Mouse (Mus musculus) duodenum, adult 2 months (tissue): Measurements from ENCODE around the gene Gas8. TPM values are rescaled to one million over a fixed set of nuclear protein-coding genes. Genes with fewer than 3 reads are reported as not detected.

Source experiments
- polyA plus RNA-seq: library from polyadenylated mRNA; depleted of rRNA; stranded (reverse); fragments of >200 nt; gene quantifications from 2 replicates; pipeline ENCODE4 v1.2.3, GENCODE M21; 2012; ENCODE audit warnings: low replicate concordance; rRNA removed

Gene Gas8
- 1.4 and 2.0 TPM in 2 replicates for polyA plus RNA-seq

DNA sequence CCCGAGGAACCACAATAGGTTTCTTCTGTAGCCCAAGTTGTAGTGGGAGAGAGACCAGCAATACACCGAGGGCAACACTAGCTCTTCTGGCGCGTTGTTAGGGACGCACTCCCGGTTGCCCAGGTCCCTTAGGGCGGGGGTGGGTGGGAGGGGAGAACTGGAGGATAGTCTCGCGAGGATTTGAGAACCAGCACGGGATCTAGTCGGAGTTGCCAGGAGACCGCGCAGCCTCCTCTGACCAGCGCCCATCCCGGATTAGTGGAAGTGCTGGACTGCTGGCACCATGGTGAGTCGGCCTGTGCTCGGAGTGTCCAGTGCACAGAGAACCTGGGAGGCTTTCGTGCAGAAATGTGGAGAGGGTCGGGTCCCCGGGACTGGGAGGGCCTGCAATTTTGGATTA lies at the start of gene Gas8:
TSS of gene Gas8 (plus strand) at position 168 of the 400 bp plus-strand sequence.

DNA sequence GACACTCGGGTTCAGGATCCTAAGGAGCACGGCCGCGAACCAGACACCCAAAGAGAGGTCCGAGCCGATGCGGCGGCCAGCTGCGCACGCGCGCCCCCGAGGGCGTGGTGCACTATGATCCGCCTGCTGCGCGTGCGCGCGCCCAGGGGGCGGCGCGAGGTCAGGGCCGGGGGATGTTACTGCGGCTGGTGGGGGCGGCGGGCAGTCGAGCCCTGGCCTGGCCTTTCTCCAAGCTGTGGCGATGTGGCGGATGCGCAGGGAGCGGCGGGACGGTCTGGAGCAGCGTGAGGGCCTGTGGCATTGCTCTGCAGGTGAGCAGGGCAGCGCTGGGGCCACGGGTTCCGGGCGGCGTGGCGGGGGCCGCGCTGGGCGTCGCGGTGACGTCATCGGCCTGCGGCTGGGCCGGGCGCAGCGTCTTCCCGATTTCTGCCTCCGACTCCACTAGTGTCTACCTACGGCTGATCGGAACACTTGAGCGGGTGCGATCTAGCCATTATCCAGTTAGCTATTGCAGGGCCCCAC lies 40.8 kb upstream of the Gas8 start, which contains the start of gene Afg3l1:
TSS of gene Afg3l1 (plus strand) at position 167 of the 522 bp plus-strand sequence.

DNA sequence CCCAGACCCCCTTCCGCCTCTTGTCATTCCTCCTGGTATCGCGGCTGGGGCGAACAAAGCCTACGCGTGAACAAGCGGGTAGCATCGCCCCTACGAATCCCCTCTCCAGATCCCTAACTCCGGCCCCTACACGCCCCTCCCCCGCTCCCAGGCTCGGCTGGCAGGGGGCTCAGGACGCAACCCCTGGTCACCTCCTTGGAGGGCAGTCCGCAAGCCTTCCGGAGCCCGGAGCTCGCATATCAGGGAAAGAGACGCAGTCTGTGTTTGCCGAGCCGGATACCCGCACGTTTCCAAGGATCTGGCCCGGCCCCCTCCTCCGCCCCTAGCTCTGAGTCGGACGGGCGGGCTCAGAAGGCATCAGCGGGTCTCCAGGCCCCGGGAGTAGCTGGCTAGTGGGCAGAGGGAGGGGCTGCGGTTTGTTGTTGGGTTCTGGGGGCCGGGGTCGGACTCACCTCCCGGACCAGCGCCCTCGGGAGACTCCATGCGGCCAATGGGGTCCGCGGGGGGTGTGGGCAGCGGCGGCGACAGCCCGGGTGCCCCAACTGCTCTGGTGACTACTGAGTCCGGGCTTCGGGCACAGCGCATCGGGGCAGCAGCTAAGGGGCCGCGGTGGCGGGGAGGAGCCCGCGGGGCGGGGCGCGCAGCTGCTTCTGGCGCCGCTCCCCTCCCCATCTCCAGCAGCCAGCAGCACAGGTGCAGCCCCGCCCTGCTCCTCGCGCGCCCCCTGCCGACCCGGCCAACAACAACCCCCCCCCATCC lies 3.7 kb upstream of the Gas8 start, which contains the start of gene Dbndd1:
TSS of gene Dbndd1 (minus strand) at position 683 of the 759 bp plus-strand sequence.

Other genes with a start within 250 kb of the Gas8 start
- gene Fanca, start 200.3 kb upstream of the Gas8 start, polyA plus RNA-seq = 19.5 and 32.4 TPM in 2 replicates
- gene Spire2, start 186.1 kb upstream of the Gas8 start, polyA plus RNA-seq = 27.8 and 46.5 TPM in 2 replicates
- gene Tcf25, start 145.1 kb upstream of the Gas8 start, polyA plus RNA-seq = 99.9 and 118 TPM in 2 replicates
- not detected in 2 replicates for gene Mc1r, start 111.7 kb upstream of the Gas8 start, polyA plus RNA-seq
- 7.2 and 15.3 TPM in 2 replicates for gene Tubb3, start 107.4 kb upstream of the Gas8 start, polyA plus RNA-seq
- gene Def8, start 95.3 kb upstream of the Gas8 start, polyA plus RNA-seq = 17.8 and 24.0 TPM in 2 replicates
- 14.9 and 17.9 TPM in 2 replicates for gene Afg3l1, start 40.9 kb upstream of the Gas8 start, polyA plus RNA-seq
- 0.12 and 0.57 TPM in 2 replicates for gene Dbndd1, start 3.4 kb upstream of the Gas8 start, polyA plus RNA-seq
- gene Rhou, start 135.1 kb downstream of the Gas8 start, polyA plus RNA-seq = 16.4 and 22.2 TPM in 2 replicates